Mouse (Mus musculus): ENCODE measurements around the gene Hacl1. TPM values are rescaled to one million over a fixed set of nuclear protein-coding genes. Genes with fewer than 3 reads are reported as not detected.
A peak's percentile ranks its signal among the peaks of the same experiment; 100 is the strongest.

Hacl1 gene
- total RNA-seq, 2 experiments from 2014 or later: 15.0 to 15.4 TPM

- no peak for DNase-seq (ENCODE audit: low spot score in 2 of 2)
Observed at GRCm38 (mm10) chr14:31663376-31664099, 22.5 kb upstream of the Hacl1 start.

- DNase-seq (ENCODE audit: low spot score in 2 of 2): peak in 1 of 2 experiments; percentile 72
Observed at GRCm38 (mm10) chr14:31662555-31663211, 21.6 kb upstream of the Hacl1 start.

GRCm38 (mm10) chr14:31661671-31662554, 20.8 kb upstream of the Hacl1 start:
- peak; percentile 68 to 86 for DNase-seq (ENCODE audit: low spot score in 2 of 2)

DNA sequence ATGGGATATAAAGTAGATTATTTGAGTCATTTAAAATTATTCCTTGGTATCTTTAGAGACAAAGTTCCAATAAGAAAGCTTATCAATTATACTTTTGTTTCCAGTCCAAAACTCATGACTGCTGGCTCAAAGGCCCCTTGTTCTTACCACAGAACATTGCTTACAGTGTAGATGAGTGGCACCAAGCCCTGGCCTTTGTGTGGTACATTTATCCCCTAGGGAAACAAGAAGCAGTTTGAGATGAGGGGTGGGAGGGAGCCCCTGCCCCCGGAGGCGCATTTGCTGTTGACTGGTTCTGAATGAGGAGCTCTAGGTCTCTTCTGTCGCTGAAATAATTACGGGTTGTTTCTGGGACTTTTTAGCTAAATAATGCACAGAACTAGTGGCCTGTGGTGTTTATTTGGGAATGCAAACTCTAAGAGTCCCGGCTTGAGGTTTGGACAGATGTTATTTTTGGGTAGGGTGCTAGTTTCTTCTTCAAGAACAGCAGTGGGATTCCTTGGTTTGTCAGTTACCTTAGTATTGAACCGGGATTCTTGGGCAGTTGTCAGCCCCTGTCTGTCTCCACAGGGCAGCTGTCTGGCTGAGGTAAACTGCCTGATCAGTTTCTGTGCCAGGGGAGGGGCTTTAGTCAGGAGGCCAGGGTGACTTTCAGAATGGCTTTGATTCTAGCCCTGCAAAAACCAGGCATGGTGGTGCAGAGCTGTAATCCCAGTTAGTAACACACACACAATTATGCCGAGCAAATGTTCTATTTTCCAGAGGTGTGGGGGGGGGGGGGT, 19.4 kb upstream of the Hacl1 start:
- DNase-seq (ENCODE audit: low spot score in 2 of 2): no peak

GRCm38 (mm10) chr14:31659501-31660181, 18.6 kb upstream of the Hacl1 start:
- DNase-seq (ENCODE audit: low spot score in 2 of 2): no peak

DNA sequence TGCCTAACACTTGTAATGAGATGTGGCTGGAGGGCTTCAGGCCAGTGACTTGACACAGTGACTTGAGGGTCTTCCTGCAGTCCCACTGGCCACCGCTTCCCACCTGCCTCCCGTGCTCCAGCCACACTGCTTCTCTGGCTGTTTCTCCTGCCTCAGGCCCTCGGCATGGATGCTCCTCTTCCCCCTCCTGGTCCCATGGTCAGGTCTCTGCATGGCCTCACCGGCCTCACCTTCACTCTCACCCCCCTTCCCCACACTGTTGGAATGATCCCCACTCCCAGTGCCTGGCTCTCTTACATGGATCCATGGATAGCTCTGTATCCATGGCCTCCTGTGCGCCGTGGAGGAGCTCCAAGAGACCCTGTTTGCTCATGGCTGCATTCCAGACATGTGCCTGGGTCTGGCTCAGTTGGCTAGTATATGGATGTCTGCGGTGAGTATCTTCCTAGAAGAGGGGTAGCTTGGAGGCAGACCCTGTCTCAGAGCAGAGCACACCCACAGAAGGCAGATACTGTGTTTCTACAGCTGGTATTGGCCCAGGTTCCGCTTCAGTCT, 17.1 kb upstream of the Hacl1 start:
- DNase-seq (ENCODE audit: low spot score in 2 of 2): no peak

DNA sequence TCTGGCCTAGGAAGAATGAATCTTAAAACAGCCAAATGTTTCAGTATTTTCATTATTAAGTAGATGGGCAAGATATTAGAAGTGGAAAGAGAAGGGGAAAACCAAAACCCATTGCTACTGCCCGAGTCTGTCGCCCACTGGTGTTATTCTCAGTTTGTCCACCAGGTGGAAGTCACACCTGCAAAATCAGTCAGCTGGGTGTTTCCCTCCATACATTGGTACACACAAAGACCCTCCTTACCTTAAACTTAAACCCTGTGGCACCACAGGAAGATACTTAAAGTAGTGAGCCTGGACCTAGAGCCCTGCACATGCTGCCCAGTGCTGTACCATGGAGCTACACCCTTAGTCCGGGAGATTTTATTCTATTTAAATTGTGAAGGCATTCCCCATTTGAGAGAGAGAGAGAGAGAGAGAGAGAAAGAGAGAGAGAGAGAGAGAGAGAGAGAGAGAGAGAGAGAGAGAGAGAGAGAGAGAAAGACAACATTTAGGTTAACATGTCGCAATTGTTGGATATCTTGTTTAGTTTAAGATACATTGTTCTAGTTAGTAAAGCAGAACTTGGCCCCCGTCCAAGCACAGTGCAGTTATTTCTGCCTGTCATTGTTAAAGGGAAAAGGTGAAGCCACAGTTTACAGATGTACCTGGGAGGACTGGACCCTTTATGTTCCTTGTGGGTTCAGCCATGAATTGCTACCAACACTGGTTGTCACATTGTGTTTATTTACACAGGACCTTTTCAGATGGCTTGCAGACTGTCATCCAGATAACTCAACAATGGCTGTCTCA, 16.0 kb upstream of the Hacl1 start:
- peak in 1 of 2 experiments; percentile 67 for DNase-seq (ENCODE audit: low spot score in 2 of 2)

DNA sequence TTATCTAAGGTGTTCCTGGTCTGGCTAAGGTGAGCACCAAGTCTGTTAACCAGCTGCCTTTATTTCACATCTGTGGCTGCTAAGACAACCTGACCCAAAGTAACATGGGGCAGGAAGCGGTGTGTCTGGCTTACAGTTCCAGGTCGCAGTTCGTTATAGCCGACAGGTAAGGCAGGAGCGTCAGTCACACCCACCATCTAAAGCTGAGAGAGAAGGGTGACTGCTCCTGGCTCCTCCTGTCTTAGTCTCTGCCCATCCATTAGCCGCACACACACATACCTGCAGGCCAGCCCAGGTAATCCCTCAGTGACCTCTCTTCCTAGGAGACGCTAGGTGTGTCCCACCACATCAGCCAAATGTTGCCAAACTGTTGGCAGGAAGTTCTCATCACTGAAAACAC, 15.3 kb upstream of the Hacl1 start:
- no peak for DNase-seq (ENCODE audit: low spot score in 2 of 2)

GRCm38 (mm10) chr14:31655406-31655805, 14.3 kb upstream of the Hacl1 start:
- no peak for DNase-seq (ENCODE audit: low spot score in 2 of 2)

DNA sequence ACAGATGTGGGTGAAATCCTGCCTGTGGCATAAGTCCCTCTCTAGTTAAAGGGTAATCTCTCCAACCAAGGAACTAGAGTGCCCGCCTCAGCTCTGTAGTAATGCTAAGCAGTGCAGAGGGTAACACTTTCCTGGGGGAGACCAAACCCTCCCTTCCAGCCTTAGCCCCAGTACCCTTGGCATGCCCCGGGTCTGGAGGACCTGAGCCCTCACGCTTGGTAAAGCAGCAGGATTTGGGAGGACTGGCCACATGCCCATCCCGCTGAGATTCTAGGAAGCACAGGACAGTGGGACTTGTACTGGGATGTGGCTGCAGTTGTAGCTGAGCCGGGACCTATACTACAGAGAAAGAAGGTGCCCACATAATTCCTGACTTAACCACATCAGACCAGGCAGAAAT, 13.7 kb upstream of the Hacl1 start:
- no peak for DNase-seq (ENCODE audit: low spot score in 2 of 2)

- DNase-seq (ENCODE audit: low spot score in 2 of 2): no peak
Observed at GRCm38 (mm10) chr14:31653101-31653875, 12.2 kb upstream of the Hacl1 start.

DNA sequence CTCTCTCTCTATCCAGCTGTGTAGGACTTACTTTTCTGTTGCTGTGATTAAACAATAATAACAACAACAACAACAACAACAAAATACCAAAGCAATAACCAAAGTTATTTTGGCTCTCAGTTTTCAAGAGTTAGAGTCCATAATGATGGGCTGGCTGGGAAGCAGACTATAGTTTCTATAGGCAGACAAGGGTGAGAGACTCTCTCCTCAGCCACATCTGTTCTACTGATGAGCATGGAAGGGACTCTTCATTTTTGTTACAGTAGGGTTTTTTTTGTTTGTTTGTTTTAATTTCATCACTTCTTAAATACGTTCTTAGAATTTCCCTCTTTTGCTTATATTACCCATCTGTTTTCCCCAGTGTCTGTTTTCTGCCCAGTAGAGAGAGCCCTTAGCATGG, 11.5 kb upstream of the Hacl1 start:
- no peak for DNase-seq (ENCODE audit: low spot score in 2 of 2)

DNA sequence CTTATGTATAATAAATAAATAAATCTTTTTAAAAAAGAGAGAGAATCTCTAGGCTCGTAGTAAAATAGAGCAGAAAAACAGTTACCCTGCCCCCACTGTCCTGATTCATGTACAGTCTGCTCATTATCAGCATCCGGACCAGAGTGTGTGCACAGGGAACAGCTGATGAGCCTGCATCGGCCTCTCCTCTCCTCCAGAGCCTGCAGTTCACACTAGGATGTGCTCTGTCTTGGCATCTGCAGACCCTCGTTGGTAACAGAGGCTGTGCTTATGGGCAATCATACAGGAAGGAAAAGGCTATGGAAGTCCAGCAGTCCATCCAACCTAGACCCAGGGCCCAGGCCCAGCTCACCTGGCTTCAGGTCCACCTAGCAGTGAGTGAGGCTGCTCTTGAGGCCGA, 11.0 kb upstream of the Hacl1 start:
- DNase-seq (ENCODE audit: low spot score in 2 of 2): no peak

DNA sequence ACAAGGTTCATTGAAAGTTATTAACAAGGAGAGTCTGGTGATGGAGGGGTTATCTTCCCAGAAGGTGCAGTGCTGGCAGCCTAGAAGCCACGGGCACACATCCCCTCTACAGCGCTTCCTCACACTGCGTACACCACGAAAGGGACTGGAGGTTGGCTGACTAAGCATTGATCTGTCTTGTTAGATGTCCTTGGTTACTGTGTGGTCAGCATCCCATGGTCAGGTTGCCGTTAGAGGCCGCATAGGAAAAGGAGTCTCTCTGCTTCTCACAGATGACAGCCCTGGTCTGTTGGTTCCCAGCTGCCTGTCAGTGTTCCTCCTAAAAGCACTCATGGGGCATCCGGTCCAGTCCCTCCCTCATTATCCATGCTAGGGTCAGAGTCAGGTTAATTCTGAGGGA, 10.1 kb upstream of the Hacl1 start:
- DNase-seq (ENCODE audit: low spot score in 2 of 2): no peak

GRCm38 (mm10) chr14:31650347-31650746, 9.3 kb upstream of the Hacl1 start:
- DNase-seq (ENCODE audit: low spot score in 2 of 2): no peak

GRCm38 (mm10) chr14:31647991-31648390, 6.9 kb upstream of the Hacl1 start:
- no peak for DNase-seq (ENCODE audit: low spot score in 2 of 2)

DNA sequence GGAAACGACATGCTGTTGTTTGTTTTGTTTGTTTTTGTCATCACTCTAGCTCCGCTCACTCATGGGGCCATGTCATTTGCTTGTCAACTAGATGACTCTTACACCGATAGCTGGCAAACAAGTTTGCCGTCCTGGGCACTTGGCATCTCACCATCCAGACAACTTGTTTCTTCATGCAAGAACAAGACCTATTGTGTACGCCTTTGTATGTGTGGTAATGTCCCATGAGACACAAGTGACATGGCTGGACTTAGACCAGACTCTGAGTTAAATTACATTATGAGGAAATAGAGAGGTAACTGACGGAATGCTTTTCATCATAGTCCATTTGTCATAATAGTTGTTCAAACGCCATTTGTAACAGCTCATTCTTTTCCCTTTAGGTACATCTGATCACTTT, 4.8 kb upstream of the Hacl1 start:
- DNase-seq (ENCODE audit: low spot score in 2 of 2): no peak

DNA sequence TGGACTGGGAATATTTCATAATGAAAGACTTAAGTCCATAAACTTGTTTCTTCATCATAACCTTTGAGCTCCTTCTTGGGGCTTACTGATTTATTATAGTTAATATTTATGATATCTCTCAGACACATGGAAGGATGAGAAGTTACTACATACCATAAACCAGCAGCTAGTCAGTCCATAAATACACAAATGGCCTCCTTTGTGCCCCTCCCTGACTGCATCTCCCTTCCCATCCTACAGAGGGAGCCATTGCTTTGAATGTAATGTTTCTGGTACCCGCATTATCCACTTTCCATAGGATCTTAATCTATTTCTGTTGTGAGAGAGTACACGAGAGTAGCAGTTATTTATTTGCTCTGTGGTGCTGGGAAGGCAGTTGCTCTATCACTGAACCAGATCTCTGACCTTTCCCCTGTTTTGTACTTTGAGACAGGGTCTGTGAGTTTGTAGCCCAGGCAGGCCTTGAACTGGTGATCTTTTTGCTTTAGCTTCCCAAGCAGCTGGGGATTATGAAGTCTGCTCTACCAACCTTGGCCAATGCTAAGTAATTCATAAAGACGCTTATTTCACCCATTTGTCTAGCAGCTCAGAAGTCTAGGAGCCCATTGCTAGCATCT, 4.0 kb upstream of the Hacl1 start:
- no peak for DNase-seq (ENCODE audit: low spot score in 2 of 2)

All from gastrocnemius, postnatal 4 days (tissue).